Comparison of ENCODE assay signal across 25 mouse cellular contexts in genomic region chr6:20502338-20503079, GRCm38 (mm10).
A peak's percentile ranks its signal among the peaks of the same experiment; 100 is the strongest.
DNase-seq lines count a peak whose midpoint lies in the region; ATAC-seq and TF ChIP-seq lines count a peak whose summit lies in the region.
"Had no signal": no experiment of that assay in that cellular context is flagged by ENCODE, and none has a peak within 500 bp of the region (broad histone marks: within the 10 kb centered on the region; RNA-seq: fewer than 3 reads in every experiment).

No protein-coding gene starts in this region.

- DNase-seq in layer of hippocampus, adult 2 months (ENCODE audit: low spot score in 2 of 2) = peak; percentile 13 to 19
- DNase-seq in layer of hippocampus, adult 9-10 months (ENCODE audit: low spot score) = no peak
- DNase-seq in cerebellum, adult 2 months = peak; percentile 71 to 88
- peak; percentile 60 to 72 for DNase-seq in cerebellum, postnatal 25 days
- no peak for DNase-seq in heart, adult 11 months
- no peak for DNase-seq in heart, postnatal 36 days
- DNase-seq: adrenal gland, adult 2 months; B cell, adult 2 months; gastrocnemius, postnatal 10 days; heart, postnatal 10 days; kidney, adult 18-20 months; lung, embryonic 14.5 days; thymus, postnatal 25 days had no signal

- no peak for TF ChIP-seq POLR2A in cerebellum, adult 2 months (IDR thresholded peaks at IDR 0.05; ENCODE audit: borderline replicate concordance, insufficient read depth, low read length)

- TF ChIP-seq CTCF in layer of hippocampus, adult 2 months (conservative IDR thresholded peaks at IDR 0.05) = no peak
- TF ChIP-seq CTCF in cerebellum, adult 2 months (IDR thresholded peaks at IDR 0.05; ENCODE audit: borderline replicate concordance, insufficient read depth, low read depth, low read length) = no peak

- 10% methylated on average over 5 of the region's 5 CpGs for WGBS in cerebellum, adult 2 months

- H3K4me1 ChIP-seq in cerebellum, adult 2 months (ENCODE audit: control insufficient read depth, insufficient read depth, low read length) = peaks cover 4% of the 10 kb centered on the region; the same call in 1 of the 2 replicates
- H3K4me1 ChIP-seq: embryonic facial prominence, embryonic 12.5 days; heart, embryonic 12.5 days; hindbrain, embryonic 12.5 days; limb, embryonic 15.5 days; midbrain, embryonic 15.5 days had no signal

- H3K4me3 ChIP-seq in layer of hippocampus, adult 2 months = no peak overlapping the region
- H3K4me3 ChIP-seq in cerebellum, adult 2 months (replicated peaks; ENCODE audit: insufficient read depth, low read depth, low read length) = no peak overlapping the region
- H3K4me3 ChIP-seq: embryonic facial prominence, embryonic 12.5 days; heart, embryonic 12.5 days; hindbrain, embryonic 12.5 days; limb, embryonic 15.5 days; midbrain, embryonic 15.5 days; myocyte had no signal

- no peaks in the 10 kb centered on the region for H3K27me3 ChIP-seq in cerebellum, adult 2 months (ENCODE audit: control insufficient read depth, insufficient read depth, low read length)
- H3K27me3 ChIP-seq: CH12.LX; embryonic facial prominence, embryonic 12.5 days; heart, embryonic 12.5 days; hindbrain, embryonic 12.5 days; limb, embryonic 15.5 days; midbrain, embryonic 15.5 days; Patski had no signal

- peak; percentile 83 for ATAC-seq in cerebellum, adult (ENCODE audit: insufficient number of reproducible peaks, low FRiP score, low TSS enrichment)
- ATAC-seq: inflammation-experienced regulatory T-cells, adult 6 months; midbrain, embryonic 15.5 days; Patski had no signal

- intact Hi-C loops in heart, postnatal 36 days (cut with DNase I) = no loop called here

- H3K27ac ChIP-seq in layer of hippocampus, adult 2 months = 0 out of 2 replicates have a peak overlapping the region, but pooled peaks have one; percentile 12
- H3K27ac ChIP-seq in cerebellum, adult 2 months (ENCODE audit: insufficient read depth, low read length) = no peak overlapping the region
- H3K27ac ChIP-seq: embryonic facial prominence, embryonic 12.5 days; hindbrain, embryonic 12.5 days; kidney, postnatal 0 days; limb, embryonic 15.5 days; liver, embryonic 14.5 days; midbrain, embryonic 15.5 days had no signal

Comparison
In these comparisons a context has a peak if more than half of its experiments do, and no peak if none do; other contexts are left out.
1. DNase-seq: peak in layer of hippocampus, adult 2 months (2 of 2), cerebellum, adult 2 months (2 of 2) and cerebellum, postnatal 25 days (2 of 2); none in layer of hippocampus, adult 9-10 months (single experiment), heart, adult 11 months (single experiment) and heart, postnatal 36 days (0 of 2).